Mouse (Mus musculus) ES-Bruce4 (cell line): ENCODE results near the gene Tm6sf1.

Experiments
- CTCF ChIP-seq: IDR thresholded peaks from one replicate; pipeline ENCODE4 v1.8.1; 2011; ENCODE audit warnings: low read depth, low read length
- POLR2A ChIP-seq: IDR thresholded peaks from one replicate; pipeline ENCODE4 v1.8.1; 2011; ENCODE audit warnings: low read length; ENCODE audit not compliant: insufficient read depth

DNA sequence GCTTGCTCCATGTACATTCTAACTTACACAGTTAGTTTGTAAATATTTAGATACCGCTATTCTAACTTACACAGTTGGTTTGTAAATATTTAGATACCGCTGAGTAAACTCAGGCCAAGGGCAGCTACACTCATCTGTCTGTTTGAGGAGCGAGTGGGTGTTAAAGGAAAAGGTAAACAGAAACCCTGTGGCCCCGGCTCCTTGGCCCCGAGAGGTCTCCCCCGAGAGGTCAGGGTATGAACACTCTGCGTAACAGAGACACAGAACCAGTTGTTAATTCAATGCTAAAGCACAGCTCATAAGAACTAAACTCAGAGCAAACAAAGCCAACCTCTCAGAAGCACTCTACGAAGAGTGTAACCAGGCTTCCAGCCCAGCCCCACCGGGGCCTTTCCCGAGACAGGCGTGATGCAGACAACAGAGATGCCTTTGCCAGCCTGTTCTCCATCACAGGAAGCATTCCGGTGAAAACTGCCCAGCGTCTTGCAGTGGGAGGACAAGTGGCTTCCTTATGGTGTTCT is 13.8 kb downstream of the Tm6sf1 start:
- TF ChIP-seq CTCF (no peak), POLR2A (no peak)
